Mouse (Mus musculus): ENCODE measurements around the gene Olfr159. TPM values are rescaled to one million over a fixed set of nuclear protein-coding genes. Genes with fewer than 3 reads are reported as not detected.
"Not testable (repeated sequence)": the region's sequence is repeated elsewhere in the genome, so short reads cannot be mapped to it uniquely, and the experiment has no call there.

Olfr159 gene
- total RNA-seq (2021) = not detected
- long read RNA-seq, experiment 1 = 0 reads
- long read RNA-seq, experiment 2 = 0 reads

- no peak for DNase-seq
Measured at GRCm38 (mm10) chr4:43770909-43771308, at the start of gene Olfr159. TSS of gene Olfr159 (minus strand) at chr4:43771009.

- DNase-seq = peak in 1 of 2 experiments; percentile 7
Measured at GRCm38 (mm10) chr4:43798936-43799335, 28.1 kb upstream of the Olfr159 start.

GRCm38 (mm10) chr4:43795844-43796243 lies 25.0 kb upstream of the Olfr159 start:
- not testable (repeated sequence) for DNase-seq

GRCm38 (mm10) chr4:43795296-43795695 lies 24.5 kb upstream of the Olfr159 start:
- no peak for DNase-seq

- DNase-seq = no peak
Measured at GRCm38 (mm10) chr4:43772304-43772703, 1.5 kb upstream of the Olfr159 start.

- DNase-seq = no peak
Measured at GRCm38 (mm10) chr4:43771626-43772025, 817 bp upstream of the Olfr159 start.

GRCm38 (mm10) chr4:43769374-43769773 lies 1.4 kb downstream of the Olfr159 start:
- DNase-seq = no peak

- no peak for DNase-seq
Measured at GRCm38 (mm10) chr4:43768341-43768740, 2.5 kb downstream of the Olfr159 start.

- peak; percentile 55 to 66 for DNase-seq
Measured at GRCm38 (mm10) chr4:43763410-43763809, 7.4 kb downstream of the Olfr159 start.

- DNase-seq = no peak
Measured at GRCm38 (mm10) chr4:43761336-43761735, 9.5 kb downstream of the Olfr159 start.

GRCm38 (mm10) chr4:43760460-43760859 lies 10.3 kb downstream of the Olfr159 start:
- DNase-seq = peak; percentile 56 to 73

GRCm38 (mm10) chr4:43759571-43760418 lies 11.0 kb downstream of the Olfr159 start:
- DNase-seq = no peak

- DNase-seq = no peak
Measured at GRCm38 (mm10) chr4:43757213-43757612, 13.6 kb downstream of the Olfr159 start.

- peak in 1 of 2 experiments; percentile 22 for DNase-seq
Measured at GRCm38 (mm10) chr4:43745187-43745586, 25.6 kb downstream of the Olfr159 start.

GRCm38 (mm10) chr4:43743099-43743498 lies 27.7 kb downstream of the Olfr159 start:
- no peak for DNase-seq

- DNase-seq = no peak
Measured at GRCm38 (mm10) chr4:43742637-43743036, 28.2 kb downstream of the Olfr159 start.

- no peak for DNase-seq
Measured at GRCm38 (mm10) chr4:43741526-43741925, 29.3 kb downstream of the Olfr159 start.

GRCm38 (mm10) chr4:43738989-43739674 lies 31.7 kb downstream of the Olfr159 start:
- DNase-seq = no peak

GRCm38 (mm10) chr4:43737144-43737543 lies 33.7 kb downstream of the Olfr159 start:
- DNase-seq = no peak

GRCm38 (mm10) chr4:43733186-43733585 lies 37.6 kb downstream of the Olfr159 start:
- no peak for DNase-seq

- DNase-seq = no peak
Measured at GRCm38 (mm10) chr4:43732171-43732570, 38.6 kb downstream of the Olfr159 start.

- no peak for DNase-seq
Measured at GRCm38 (mm10) chr4:43730750-43731297, 40.0 kb downstream of the Olfr159 start.

All from adrenal gland, postnatal 36 days (tissue).